Mouse (Mus musculus): ENCODE results near the gene Slc1a4.

The Slc1a4 gene

DNA sequence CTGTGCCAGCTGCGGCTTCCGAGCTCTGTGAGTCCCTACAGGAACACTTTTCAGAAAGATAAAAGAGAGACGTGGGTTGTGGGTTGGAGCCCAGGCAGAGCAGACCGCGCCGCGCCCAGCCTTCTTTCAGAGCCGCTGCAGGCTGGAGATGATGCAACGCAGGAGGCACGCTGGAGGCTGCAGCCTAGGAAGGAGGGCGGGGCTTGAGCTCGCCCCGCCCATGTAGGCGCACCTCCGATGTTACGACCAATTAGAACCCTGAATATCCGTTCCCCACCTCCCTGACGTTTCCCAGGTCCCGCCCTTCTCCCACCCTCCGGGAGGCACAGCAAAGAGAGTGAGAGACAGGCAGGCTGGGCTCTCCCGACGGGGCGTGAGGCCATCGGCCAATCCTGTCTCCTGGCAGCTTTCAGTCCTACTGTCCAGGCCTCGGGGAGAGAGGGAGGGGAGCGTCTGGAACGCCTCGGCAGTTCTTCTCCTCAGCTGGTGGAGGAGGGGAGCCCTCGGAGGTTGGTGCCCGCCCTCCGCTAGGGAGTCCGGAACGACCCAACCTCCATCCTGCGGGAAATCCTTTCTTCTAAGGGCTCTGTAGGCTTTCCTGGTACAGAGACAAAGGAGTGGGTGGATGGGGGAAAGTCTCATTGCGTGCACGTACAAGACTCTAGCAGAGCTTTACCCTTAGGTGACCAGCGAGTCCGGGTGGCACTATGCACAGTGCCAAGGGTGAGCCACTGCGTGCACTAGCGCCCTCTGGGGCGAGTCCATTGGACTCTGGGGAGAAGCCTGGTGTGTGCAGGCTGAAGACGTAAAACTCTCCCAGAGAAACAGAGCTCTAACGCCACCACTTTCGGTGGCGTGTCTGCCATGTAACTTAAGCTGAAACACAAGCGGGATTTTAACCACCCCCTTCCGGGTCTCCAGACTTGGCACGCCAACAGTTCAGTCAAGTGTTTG, at the start of gene Slc1a4:
TSS of gene Slc1a4 (minus strand) at position 153 of the 954 bp plus-strand sequence.
- peak; percentile 94 for DNase-seq (ENCODE audit: low read depth)

DNA sequence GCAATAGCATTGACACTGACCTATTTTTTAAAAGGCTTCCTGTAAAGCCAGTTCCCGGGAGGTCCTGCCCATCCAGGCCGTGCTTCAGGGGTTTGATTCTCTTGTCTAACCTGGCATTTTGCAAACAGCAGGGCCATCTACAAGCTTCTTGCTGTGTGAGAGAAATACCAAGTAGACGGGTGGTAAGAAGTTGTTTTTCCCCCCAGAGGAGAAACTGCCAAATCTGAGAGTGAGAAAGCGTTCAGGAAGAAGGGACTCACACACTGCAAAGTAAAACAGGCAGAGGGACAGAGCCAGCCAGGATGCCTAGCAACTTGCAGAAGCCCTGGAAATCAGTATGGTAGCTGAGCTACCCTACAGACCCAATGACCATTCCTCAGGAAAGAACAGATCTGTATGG, 47.6 kb upstream of the Slc1a4 start:
- DNase-seq (ENCODE audit: low read depth), result no peak

DNA sequence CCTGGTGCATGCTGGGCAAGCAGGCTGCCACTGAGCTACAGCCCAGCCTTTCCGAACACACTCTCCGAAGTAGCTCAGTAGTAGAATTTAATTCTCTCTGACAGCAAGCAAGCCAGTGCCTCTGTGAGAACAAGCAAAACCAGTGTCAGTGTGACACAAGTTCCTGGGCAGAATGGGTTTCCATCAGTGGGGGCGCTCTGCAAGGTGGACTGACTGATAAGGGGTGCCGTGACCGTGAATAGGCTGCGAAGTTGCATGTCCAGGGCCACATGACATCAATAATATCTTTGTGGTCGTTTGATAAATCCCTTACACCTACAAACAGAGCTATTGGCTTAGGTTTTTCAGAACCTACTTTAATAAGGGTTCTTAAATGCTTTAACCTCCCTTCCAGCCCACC, 44.1 kb upstream of the Slc1a4 start:
- DNase-seq (ENCODE audit: low read depth), result no peak

DNA sequence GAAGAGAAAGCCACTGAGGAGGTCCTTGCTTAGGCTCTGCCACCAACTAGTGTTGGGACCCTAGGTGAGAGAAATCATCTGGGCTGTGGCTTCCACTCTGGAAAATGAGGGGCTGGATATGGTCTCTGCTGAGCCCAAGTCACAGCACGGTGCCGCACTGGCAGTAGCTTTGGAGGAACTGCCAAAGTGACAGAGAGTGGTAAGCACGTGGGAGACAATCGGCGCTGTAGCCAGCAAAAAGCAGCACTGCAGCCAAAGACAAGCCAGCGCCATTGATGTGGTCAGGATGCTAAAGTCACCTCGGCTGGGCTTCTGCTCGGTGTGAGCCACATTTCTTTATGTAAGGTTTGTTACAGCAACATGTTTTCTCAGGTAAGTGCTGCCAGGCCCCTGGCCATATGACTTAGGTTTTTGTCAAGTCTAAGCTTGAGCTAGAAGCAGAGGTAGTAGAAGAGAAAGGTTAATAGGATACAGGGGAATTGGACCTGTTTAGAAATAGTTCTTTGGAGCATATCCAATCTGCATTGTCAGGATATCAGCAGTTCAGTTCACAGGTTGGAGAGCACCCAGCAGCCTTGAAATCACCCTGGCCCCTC, 40.2 kb upstream of the Slc1a4 start:
- DNase-seq (ENCODE audit: low read depth), result no peak

DNA sequence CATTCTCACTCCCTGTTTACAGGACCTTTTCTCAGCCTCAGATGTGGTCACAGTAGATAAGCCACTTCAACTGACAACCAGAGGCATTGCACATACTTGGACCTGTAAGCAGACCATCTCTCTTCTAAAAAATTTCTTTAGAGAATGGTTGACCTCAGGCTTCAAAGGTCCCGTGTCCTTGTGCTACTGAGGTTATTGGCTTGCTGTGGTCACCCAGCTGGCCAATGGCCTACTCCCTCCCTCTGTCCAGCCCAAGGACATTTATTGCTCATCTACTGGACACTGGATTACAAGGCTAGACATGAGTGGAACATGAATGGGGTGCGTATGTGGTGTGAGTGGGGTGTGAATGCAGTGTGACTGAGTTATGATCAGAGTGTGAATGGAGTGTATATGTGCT, 38.0 kb upstream of the Slc1a4 start:
- DNase-seq (ENCODE audit: low read depth), result no peak

DNA sequence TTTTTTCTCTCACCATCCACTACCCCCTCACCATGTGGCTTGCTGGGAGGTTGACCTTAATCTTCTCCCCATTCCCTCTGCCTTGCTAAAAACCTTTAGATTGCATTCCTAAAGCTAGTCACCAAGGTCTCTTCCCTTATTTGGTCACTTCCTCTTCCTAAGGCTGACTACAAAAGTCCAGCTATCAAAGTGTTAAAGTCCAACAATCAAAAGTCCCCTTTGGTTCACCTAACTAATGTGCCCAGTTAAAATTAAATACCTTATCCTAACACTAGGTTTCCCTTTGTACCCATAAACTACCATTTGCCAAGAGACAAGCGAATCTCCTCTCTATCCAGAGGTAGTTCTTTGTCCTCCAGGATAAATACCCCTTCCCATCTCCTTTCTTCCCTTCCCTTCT, 33.9 kb upstream of the Slc1a4 start:
- no peak for DNase-seq (ENCODE audit: low read depth)

DNA sequence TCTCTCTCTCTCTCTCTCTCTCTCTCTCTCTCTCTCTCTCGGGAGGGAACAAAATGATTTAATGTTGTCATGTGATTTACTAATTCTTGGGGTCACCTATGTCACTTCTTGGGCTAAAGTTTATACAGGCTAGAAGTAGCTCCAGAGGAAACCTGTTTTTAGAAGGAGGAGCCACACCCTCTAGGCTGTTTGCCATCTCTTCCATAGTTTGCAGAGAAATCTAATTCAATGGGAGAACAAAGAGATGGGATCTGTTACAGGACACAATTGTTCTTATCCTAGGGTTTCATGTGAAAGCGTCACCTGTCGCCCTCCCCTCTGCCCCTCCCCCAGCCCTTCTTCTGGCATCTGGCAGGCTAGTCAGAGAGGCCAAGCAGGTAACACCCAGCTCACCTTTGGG, 28.8 kb upstream of the Slc1a4 start:
- no peak for DNase-seq (ENCODE audit: low read depth)

DNA sequence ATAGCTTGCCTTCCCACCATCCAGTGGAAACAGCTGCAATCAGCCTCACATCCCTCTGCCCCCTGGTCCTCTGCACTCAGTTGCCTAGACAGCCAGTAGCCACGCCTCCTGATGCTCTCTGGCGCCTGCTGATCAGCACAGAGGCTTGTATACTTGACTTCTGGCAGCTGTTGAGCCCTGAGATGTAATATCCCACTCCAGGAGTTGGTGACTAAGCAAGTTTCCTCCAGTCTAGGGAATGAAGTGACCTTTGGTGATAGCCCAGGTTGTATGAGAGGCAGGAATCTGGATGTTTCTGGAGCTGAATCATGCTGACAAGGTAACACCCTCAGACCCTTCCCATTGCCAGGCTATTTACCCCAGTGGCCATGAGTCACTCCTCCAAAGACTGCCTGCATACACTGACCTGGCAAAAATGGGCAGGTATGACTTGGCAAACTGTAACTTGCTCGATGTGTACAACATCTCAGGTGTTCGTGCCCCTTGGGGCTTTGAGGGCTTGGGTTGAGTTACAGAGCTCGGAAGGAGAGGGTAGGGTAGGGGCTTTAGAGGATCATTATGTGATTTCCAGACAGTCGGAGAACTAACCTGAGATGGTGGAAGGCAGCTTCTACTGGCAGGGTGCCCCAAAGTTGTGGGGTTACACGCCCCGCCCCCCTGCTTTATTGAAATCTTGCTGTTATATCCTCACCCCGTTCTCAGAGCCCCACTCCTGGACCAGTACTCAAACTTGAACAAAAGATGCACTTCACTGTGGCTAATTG, 25.4 kb upstream of the Slc1a4 start:
- no peak for DNase-seq (ENCODE audit: low read depth)

DNA sequence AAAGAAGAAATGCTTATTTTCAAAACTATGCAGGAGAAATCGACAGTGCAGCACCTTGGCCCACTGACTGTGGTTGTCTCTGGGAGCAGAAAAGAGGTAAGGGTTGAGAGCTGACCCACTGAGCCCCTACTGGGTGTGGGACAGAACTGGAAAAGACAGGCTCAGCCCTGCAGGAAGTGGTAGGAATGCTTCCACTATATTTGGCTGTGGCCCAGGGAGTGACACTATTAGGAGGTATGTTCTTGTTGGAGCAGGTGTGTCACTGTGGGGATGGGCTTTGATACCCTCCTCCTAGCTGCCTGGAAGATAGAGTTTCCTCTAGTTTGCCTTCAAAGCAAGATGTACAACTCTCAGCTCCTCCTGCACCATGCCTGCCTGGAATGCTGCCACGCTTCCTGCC, 16.0 kb upstream of the Slc1a4 start:
- no peak for DNase-seq (ENCODE audit: low read depth)

DNA sequence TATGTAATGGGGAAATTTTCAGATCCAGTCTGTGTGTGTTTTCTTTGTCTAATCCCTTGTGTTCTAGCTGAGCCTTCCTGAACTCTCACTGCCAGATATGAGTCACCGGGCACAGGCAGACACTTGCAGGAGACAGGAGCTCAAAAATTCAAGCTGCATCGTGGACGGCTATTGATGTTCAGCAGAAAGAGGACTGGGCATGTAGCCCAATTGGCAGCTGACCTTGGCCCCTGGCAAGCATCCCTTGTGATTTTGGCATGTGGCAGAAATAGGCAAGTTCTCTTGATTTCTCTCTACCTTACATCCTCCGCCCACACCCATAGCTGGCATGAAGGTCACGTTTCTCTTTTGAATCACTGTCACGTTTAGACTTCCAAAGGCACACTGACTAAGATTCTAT, 15.0 kb upstream of the Slc1a4 start:
- no peak for DNase-seq (ENCODE audit: low read depth)

DNA sequence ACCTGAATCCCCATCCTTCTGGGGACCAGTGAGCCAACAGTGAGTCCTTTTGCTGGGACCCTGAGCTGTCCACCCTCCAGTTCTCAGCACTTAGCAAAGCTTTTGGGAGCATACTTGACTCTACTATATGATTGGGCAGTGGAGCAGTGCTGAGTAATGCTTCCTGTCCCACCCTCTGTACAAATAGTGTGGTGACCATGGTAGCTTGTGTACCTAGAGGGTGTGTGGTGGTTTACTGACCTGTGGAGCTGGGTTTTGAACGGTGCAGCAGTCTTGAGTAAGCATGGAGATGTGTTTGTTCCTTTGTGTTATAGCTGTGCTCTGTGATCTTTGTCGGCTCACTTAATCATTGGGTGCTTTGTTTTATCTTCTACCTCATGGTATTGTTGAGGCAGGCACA, 13.9 kb upstream of the Slc1a4 start:
- no peak for DNase-seq (ENCODE audit: low read depth)

DNA sequence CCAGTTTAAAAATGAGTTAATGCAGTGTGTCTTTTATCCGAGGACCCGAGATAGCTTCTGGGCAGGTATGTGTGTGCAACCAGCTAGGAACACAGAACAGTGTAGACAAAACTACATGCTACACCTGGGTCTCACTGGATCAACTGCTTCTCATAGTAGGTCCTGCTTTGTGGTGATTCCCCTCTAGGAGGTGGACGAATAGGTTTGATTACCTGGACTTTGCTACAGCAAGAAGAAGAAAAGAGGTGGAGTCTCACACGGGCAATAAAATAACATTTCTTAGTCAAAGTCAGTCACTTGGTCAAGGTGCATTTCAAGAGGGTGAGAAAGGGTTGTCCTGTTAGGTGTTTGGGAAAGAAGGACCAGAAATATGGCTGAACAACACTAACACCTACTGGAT, 11.4 kb upstream of the Slc1a4 start:
- no peak for DNase-seq (ENCODE audit: low read depth)

DNA sequence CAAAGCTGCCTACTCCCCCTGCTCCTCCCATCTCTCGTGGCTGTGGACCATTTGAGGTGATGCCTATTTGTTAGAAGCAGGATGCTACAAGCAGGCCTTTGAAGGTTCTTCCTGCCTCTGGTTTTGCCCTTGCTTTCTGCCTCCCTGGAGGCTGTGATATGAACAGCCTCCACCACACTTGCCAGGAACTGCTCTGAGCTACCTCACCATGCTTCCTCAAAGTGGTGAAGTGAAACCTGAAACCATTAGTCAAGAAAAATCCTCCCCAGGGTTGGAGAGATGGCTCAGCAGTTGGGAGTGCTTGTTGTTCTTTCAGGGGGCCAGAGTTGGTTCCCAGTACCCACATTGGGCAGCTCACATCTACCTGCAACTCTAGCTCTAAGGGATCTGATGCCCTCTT, 9.1 kb upstream of the Slc1a4 start:
- DNase-seq (ENCODE audit: low read depth), result no peak

DNA sequence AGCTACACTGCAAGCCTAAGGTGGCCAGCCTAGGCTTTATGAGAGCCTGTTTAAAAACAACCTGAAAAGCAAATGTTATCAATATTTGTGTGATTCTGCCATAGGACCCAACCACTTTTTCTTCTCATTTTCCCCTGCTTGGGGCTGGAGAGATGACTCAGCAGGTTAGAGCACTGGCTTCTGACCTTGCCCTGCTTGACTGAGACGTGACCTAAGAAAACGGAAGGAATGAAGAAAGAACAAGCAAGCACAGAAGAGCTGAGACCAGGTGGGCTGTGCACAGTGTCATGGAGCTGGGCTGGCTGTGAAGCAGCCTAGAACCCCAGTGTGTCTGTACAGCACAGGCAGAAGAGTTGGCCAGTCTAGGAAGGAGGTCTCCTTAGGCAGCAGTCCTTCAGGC, 6.2 kb upstream of the Slc1a4 start:
- DNase-seq (ENCODE audit: low read depth), result no peak

DNA sequence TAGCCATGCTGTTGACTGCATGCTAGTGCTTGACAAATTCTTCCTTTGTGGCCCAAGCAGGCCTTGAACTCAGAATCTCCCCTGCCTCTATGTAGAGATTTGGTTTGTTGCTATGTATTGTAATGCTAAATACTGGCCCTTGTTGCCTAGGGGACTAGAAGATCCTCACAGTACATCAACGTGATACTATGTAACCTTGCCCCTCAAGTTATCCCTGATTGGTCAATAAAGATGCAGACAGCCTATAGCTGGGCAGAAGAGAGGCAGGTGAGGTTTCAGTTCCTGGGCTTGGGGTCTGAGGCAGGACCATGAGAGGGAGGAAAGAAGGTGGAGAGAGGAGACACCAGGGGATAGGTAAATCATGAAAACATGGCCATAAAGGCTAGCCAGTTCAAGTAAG, 1.8 kb upstream of the Slc1a4 start:
- no peak for DNase-seq (ENCODE audit: low read depth)

DNA sequence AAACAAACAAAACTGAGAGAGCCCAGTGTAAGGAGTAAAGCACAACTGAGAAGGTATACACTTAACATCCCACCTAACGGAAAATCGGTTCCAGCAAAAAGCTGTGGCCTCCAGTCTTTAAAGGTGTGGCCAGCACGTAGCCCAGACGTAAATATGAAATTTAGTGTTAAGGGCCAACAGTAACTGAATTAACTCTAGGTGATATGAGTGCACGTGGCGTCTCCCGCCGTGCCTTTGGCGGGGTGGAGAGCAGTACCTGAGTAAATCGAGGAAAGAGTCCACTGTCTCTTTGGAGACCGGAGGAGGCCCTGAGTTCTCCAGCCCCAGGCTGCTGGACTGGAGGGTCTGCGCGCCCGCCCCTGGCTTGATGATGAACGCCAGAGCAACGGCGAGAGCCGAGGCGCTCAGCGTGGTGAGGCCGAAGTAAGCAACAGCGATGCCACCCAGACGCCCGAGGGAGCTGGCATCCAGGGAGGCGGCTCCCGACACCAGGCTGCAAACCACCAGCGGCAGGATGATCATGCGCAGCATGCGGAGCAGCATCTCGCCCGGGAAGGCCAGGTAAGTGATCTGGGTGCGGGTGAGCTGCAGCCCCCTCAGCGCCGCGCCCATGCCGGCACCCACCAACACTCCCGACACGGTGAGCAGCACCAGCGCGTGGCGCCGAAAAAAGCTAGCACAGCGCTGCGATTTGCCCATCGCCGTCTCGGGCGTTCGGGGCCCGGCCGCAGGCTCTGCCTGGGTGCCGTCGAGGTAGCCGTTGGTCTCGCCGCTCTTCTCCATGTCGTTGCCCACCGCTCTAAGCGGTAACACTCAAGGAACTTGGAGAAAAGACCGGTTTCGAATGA, 599 bp downstream of the Slc1a4 start:
- no peak for DNase-seq (ENCODE audit: low read depth)

DNA sequence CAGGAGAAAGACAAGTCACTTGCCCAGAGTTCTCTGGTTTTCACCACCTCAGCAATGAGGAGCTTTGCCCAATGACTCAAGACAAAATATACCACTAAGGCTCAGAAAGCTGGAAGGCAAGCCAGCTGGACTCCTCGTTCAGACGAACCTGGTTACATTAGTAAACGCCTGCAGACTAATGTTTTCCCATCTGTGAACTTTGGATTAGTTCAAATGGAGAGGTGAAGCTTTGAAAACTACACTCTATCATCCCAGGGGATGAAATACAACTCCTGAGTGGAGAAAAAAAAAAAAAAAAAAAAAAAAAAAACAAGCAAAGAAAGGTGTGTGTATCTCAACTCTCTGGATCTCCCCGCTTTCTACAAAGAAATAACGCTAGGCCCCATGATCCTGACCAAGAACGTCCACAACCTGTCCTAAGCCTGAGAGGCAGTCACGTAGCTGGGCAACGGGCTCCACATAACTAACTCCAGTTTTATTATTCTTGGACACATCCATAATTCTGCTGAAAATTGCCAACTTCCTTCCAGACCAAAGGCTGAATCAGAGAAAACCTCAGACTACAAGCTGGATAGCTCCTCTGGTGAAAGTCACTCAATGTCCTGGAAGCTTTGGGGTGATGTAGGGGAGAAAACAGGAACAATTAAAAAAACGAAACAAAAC, 1.4 kb downstream of the Slc1a4 start:
- DNase-seq (ENCODE audit: low read depth), result no peak

DNA sequence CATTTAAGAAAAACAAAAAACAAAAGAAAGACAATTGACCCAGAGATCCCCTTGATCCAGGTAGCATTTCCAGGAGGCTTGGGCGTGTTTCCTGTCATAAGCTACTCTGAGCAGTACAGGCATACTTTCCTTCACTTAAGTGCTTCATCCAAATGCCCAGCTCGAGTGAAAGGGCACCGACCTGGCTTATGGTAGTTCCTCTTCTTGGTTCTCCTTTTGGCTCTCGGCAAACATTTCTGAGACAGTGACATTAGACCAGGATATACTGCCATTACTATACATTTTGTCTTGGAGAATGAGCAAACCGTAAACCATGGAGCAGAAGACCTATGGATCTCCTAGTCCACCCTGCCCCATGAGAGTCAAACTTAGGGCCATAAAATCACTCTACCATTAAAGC, 2.8 kb downstream of the Slc1a4 start:
- DNase-seq (ENCODE audit: low read depth), result no peak

DNA sequence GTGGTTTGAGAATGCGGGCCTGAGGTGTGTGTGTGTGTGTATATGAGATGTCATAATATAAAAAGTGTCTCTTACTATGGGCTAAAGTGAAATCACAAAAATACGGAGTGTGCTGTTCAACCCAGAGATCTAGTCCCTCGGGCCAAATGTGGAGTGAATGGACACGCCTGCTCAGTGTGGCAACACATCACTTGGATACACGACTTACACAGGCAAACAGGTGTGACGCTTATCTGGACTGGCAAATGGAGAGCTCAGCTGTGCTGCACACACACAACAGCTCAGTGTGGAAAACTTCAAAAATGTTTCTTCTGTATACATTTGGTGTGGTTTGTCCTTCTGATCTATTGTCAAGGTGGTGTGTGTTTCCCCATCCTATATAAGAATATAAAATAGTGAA, 3.7 kb downstream of the Slc1a4 start:
- DNase-seq (ENCODE audit: low read depth), result no peak

DNA sequence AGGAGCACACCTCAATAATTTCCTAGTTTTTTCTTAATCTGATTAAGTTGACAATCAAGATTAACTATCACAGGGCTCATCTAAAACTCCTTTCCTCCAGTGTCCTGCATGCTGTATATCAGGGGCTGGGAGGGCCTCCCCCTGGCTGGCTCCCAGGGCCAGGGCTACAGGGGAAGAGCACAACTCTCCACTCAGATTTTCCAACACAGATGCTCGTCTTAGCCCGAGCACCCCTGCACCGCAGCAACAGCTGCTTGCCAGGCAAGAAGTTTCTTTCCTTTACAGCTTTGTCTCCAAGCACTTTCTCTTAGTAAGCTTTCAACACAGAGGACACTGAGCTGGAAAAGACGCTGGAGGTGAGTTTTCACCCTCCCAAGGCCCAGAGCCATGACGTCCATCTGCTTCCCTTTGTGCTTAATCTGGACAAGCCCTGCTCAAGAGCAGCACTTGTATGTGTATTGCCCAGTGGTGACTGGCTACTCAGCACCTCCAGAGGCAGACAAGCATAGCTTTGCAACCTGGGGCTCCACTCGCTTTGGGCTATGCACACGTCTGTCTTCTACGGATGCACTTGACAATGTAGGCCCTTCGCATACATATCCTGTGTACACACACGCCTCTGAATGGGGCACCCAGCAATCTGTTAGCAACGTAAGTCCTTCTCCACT, 6.1 kb downstream of the Slc1a4 start:
- no peak for DNase-seq (ENCODE audit: low read depth)
